Mouse (Mus musculus): ENCODE data around the gene Fosl1.

DNA sequence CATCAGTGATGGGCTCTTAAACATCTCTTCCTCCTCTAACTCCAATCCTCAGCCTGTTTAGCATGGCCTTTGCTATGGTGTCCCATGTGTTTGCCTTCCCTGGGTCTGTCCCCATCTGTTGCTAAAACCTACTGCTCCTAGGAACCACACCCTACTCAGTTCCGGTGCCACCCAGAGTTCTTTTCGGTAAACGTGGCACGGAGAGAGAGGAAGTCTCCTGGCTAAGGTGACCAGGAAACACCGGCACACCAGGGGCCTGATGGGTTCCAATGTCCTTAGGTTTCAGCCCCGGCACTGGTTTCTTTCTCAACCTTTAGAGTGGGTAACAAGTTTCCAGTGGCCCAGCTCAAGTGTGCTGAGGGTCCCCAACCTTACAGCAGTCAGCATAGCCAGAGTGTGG is 26.8 kb upstream of the Fosl1 start:
- TF ChIP-seq CTCF (IDR thresholded peaks at IDR 0.05; ENCODE audit: insufficient read depth, low read length), result no peak
- no peak for TF ChIP-seq POLR2A (IDR thresholded peaks at IDR 0.05; ENCODE audit: borderline replicate concordance, extremely low read depth, low read depth, low read length)

Measured in lung, adult 2 months (tissue).